In the genomic region with DNA sequence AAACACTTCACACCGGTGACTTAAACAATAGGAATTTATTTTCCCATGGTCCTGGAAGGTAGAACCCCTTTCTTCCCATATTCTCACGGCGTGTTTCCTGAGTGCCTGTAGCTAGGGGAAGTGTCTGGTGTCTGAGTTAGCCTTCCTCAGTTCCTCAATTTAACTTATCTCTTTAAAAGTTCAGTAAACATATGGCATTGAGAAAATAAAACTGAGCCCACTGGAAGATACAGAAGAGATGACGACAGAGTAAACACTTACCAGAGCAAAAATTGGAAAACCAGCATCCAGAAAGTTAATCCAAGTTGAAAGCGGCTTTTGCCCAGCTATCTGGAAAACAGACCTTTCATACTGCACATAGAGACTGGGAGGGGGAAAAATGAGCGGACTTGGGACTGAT, we compare ENCODE assay signal across 7 mouse cellular contexts. TPM values are rescaled to one million over a fixed set of nuclear protein-coding genes. Genes with fewer than 3 reads are reported as not detected.
DNase-seq lines count a peak whose midpoint lies in the region; ATAC-seq lines count a peak whose summit lies in the region.

No protein-coding gene starts in this region.

- H3K4me3 ChIP-seq in forebrain, embryonic 10.5 days, result peak overlapping the region; percentile 71
- H3K4me3 ChIP-seq in limb, embryonic 10.5 days, result peak overlapping the region; percentile 94
- peak overlapping the region; percentile 69 for H3K4me3 ChIP-seq in midbrain, embryonic 15.5 days

- peaks cover 14% of the 10 kb centered on the region for H3K4me1 ChIP-seq in forebrain, embryonic 10.5 days
- peaks cover 21% of the 10 kb centered on the region for H3K4me1 ChIP-seq in limb, embryonic 10.5 days
- H3K4me1 ChIP-seq in midbrain, embryonic 15.5 days, result peaks cover 13% of the 10 kb centered on the region

- peak overlapping the region; percentile 90 for H3K27ac ChIP-seq in forebrain, embryonic 10.5 days
- H3K27ac ChIP-seq in limb, embryonic 10.5 days, result peak overlapping the region; percentile 94
- peak overlapping the region; percentile 84 for H3K27ac ChIP-seq in midbrain, embryonic 15.5 days

- ATAC-seq in midbrain, embryonic 15.5 days (replicated peaks), result 0 out of 2 replicates have a peak, but pooled peaks have one; percentile 21

- DNase-seq in A20 (ENCODE audit: low read depth, low spot score), result peak; percentile 63
- peak; percentile 17 for DNase-seq in CD4-positive helper T cell, adult 2 months (ENCODE audit: low read depth, low spot score)
- DNase-seq in forebrain, embryonic 10.5 days (ENCODE audit: extremely low spot score, low spot score), result no peak
- DNase-seq in limb, embryonic 10.5 days (ENCODE audit: low spot score), result no peak
- no peak for DNase-seq in frontal cortex, postnatal 25 days (ENCODE audit: low spot score in 2 of 2)
- DNase-seq in ovary, postnatal 36 days (ENCODE audit: low spot score), result no peak

- peak overlapping the region; percentile 62 for H3K9ac ChIP-seq in midbrain, embryonic 15.5 days

- H3K36me3 ChIP-seq in forebrain, embryonic 10.5 days (replicated peaks), result peaks cover 4% of the 10 kb centered on the region
- H3K36me3 ChIP-seq in limb, embryonic 10.5 days, result peaks cover 4% of the 10 kb centered on the region
- no peaks in the 10 kb centered on the region for H3K36me3 ChIP-seq in midbrain, embryonic 15.5 days (replicated peaks)

- H3K4me2 ChIP-seq in midbrain, embryonic 15.5 days, result peak overlapping the region; percentile 76

- H3K27me3 ChIP-seq in forebrain, embryonic 10.5 days (ENCODE audit: poor library complexity, severe bottlenecking), result no peaks in the 10 kb centered on the region
- H3K27me3 ChIP-seq in limb, embryonic 10.5 days (ENCODE audit: low read depth, poor library complexity, severe bottlenecking), result no peaks in the 10 kb centered on the region
- H3K27me3 ChIP-seq in midbrain, embryonic 15.5 days (replicated peaks), result no peaks in the 10 kb centered on the region

- 58% methylated on average over 6 of the region's 6 CpGs for WGBS in forebrain, embryonic 10.5 days
- 68% methylated on average over 6 of the region's 6 CpGs for WGBS in limb, embryonic 10.5 days
- WGBS in midbrain, embryonic 15.5 days, result 43% methylated on average over 6 of the region's 6 CpGs

- H3K9me3 ChIP-seq in forebrain, embryonic 10.5 days, result no peaks in the 10 kb centered on the region
- no peaks in the 10 kb centered on the region for H3K9me3 ChIP-seq in limb, embryonic 10.5 days (replicated peaks)
- no peaks in the 10 kb centered on the region for H3K9me3 ChIP-seq in midbrain, embryonic 15.5 days

RNA-seq across cellular contexts. Expression of gene Zfp69, which starts 0.7 kb away (rescaled TPM):
- polyA plus RNA-seq in forebrain, embryonic 10.5 days (2016; fragmentation: Nextera tagmentation; extraction: Ambion mirVana), result 9.9 and 10.5 TPM in 2 replicates
- 11.5 and 11.9 TPM in 2 replicates for polyA plus RNA-seq in limb, embryonic 10.5 days (2016; fragmentation: Nextera tagmentation; extraction: Ambion mirVana)
- polyA plus RNA-seq in midbrain, embryonic 15.5 days (2015; fragmentation: Nextera tagmentation; extraction: Ambion mirVana), result 7.9 and 8.5 TPM in 2 replicates

RNA-seq across cellular contexts. Expression of gene Exo5, which starts 27.3 kb away (rescaled TPM):
- polyA plus RNA-seq in forebrain, embryonic 10.5 days (2016; fragmentation: Nextera tagmentation; extraction: Ambion mirVana), result 36.2 and 40.1 TPM in 2 replicates
- polyA plus RNA-seq in limb, embryonic 10.5 days (2016; fragmentation: Nextera tagmentation; extraction: Ambion mirVana), result 36.4 and 37.3 TPM in 2 replicates
- polyA plus RNA-seq in midbrain, embryonic 15.5 days (2015; fragmentation: Nextera tagmentation; extraction: Ambion mirVana), result 37.3 and 39.1 TPM in 2 replicates

Comparison
In these comparisons a context has a peak if more than half of its experiments do, and no peak if none do; other contexts are left out.
1. DNase-seq: peak in A20 (single experiment) and CD4-positive helper T cell, adult 2 months (single experiment); none in forebrain, embryonic 10.5 days (single experiment), limb, embryonic 10.5 days (single experiment), frontal cortex, postnatal 25 days (0 of 2) and ovary, postnatal 36 days (single experiment).
2. Peak in every context shown above with its lines, with median percentiles within 50 percentile points of each other: H3K27ac ChIP-seq and H3K4me3 ChIP-seq.